Mouse (Mus musculus) G1E-ER4 (cell line): ENCODE data around the gene Mymk. TPM values are rescaled to one million over a fixed set of nuclear protein-coding genes. Genes with fewer than 3 reads are reported as not detected.

Experiments
- GATA1 ChIP-seq: IDR thresholded peaks from one replicate; pipeline ENCODE4 v1.8.0; 2012; ENCODE audit warnings: low read length, inconsistent platforms
- polyA plus RNA-seq: library from polyadenylated mRNA; stranded (reverse); fragments of >175 nt; gene quantifications from 2 replicates; pipeline ENCODE4 v1.2.3, GENCODE M21; 2012

The Mymk gene
- polyA plus RNA-seq, 1 experiment: not detected

- TF ChIP-seq GATA1: no peak
Measured at GRCm38 (mm10) chr2:27025545-27025944, 46.4 kb downstream of the Mymk start.

GRCm38 (mm10) chr2:27024136-27024535 is 47.8 kb downstream of the Mymk start:
- TF ChIP-seq GATA1: no peak

GRCm38 (mm10) chr2:27022612-27023011 is 49.4 kb downstream of the Mymk start:
- no peak for TF ChIP-seq GATA1

GRCm38 (mm10) chr2:27021103-27021502 is 50.9 kb downstream of the Mymk start:
- TF ChIP-seq GATA1: no peak

GRCm38 (mm10) chr2:27019530-27019929 is 52.4 kb downstream of the Mymk start:
- no peak for TF ChIP-seq GATA1

- TF ChIP-seq GATA1: no peak
Measured at GRCm38 (mm10) chr2:27017802-27018201, 54.2 kb downstream of the Mymk start.

Other genes with a start within 250 kb of the Mymk start
- gene Abo, start 207.2 kb downstream of the Mymk start, polyA plus RNA-seq: not detected in 2 replicates
- gene Surf6, start 169.3 kb downstream of the Mymk start, polyA plus RNA-seq: 45.0 and 48.3 TPM in 2 replicates
- gene Med22, start 161.5 kb downstream of the Mymk start, polyA plus RNA-seq: 73.5 and 98.3 TPM in 2 replicates
- 4,629 and 5,493 TPM in 2 replicates for gene Rpl7a, start 161.4 kb downstream of the Mymk start, polyA plus RNA-seq
- 5.4 and 11.8 TPM in 2 replicates for gene Surf2, start 155.8 kb downstream of the Mymk start, polyA plus RNA-seq
- 39.8 and 43.6 TPM in 2 replicates for gene Surf1, start 155.6 kb downstream of the Mymk start, polyA plus RNA-seq
- 90.3 and 93.6 TPM in 2 replicates for gene Surf4, start 138.3 kb downstream of the Mymk start, polyA plus RNA-seq
- gene Stkld1, start 138.1 kb downstream of the Mymk start, polyA plus RNA-seq: 0.03 and 0.04 TPM in 2 replicates
- gene Rexo4, start 107.8 kb downstream of the Mymk start, polyA plus RNA-seq: 126 and 145 TPM in 2 replicates
- gene Adamts13, start 98.8 kb downstream of the Mymk start, polyA plus RNA-seq: not detected in 2 replicates
- 9.2 and 11.8 TPM in 2 replicates for gene Cacfd1, start 62.3 kb downstream of the Mymk start, polyA plus RNA-seq
- gene Slc2a6, start 44.2 kb downstream of the Mymk start, polyA plus RNA-seq: not detected in 2 replicates
- not detected in 2 replicates for gene Adamtsl2, start 7.2 kb upstream of the Mymk start, polyA plus RNA-seq
- not detected in 2 replicates for gene Fam163b, start 70.3 kb upstream of the Mymk start, polyA plus RNA-seq
- not detected in 2 replicates for gene Dbh, start 93.1 kb upstream of the Mymk start, polyA plus RNA-seq
- gene Sardh, start 176.2 kb upstream of the Mymk start, polyA plus RNA-seq: not detected in 2 replicates